Mouse (Mus musculus) liver, embryonic 11.5 days (tissue): Measurements from ENCODE around the gene Chit1. TPM values are rescaled to one million over a fixed set of nuclear protein-coding genes. Genes with fewer than 3 reads are reported as not detected.

Source experiments
- ATAC-seq: fragments of 200-750 bp; cut with Nextera tagmentation; replicated peaks from 2 replicates; pipeline ENCODE4 v1.8.0; 2017; ENCODE audit warnings: moderate number of reproducible peaks, mild to moderate bottlenecking, moderate TSS enrichment, moderate library complexity; ENCODE audit not compliant: low FRiP score
- DNase-seq: peaks from one replicate; pipeline ENCODE4 v3.0.0-alpha.2; 2017; ENCODE audit warnings: low spot score
- H3K27ac ChIP-seq: fragments of 300-500 bp; sonication (generic); 2 replicates; pipeline ENCODE4 v1.5.1; 2014; ENCODE audit warnings: mild to moderate bottlenecking, low read depth, low read length, control low read depth
- H3K27me3 ChIP-seq: fragments of 300-500 bp; sonication (generic); replicated peaks from 2 replicates; pipeline ENCODE4 v1.6.1; 2014; ENCODE audit warnings: low read length, mixed read lengths; ENCODE audit not compliant: control insufficient read depth, insufficient read depth
- H3K36me3 ChIP-seq: fragments of 300-500 bp; sonication (generic); 2 replicates; pipeline ENCODE4 v1.6.1; 2014; ENCODE audit warnings: mild to moderate bottlenecking, low read length, moderate library complexity, mixed read lengths; ENCODE audit not compliant: control insufficient read depth, insufficient read depth
- H3K4me1 ChIP-seq: fragments of 300-500 bp; sonication (generic); replicated peaks from 2 replicates; pipeline ENCODE4 v1.6.1; 2014; ENCODE audit warnings: low read length, mixed read lengths; ENCODE audit not compliant: control insufficient read depth, insufficient read depth
- H3K4me2 ChIP-seq: fragments of 300-500 bp; sonication (generic); 2 replicates; pipeline ENCODE4 v1.6.1; 2014; ENCODE audit warnings: mild to moderate bottlenecking, control low read depth, moderate library complexity
- H3K4me3 ChIP-seq: fragments of 300-500 bp; sonication (generic); 2 replicates; pipeline ENCODE4 v1.5.1; 2014; ENCODE audit warnings: low read depth, low read length, control low read depth
- H3K9ac ChIP-seq: fragments of 300-500 bp; sonication (generic); 2 replicates; pipeline ENCODE4 v1.6.1; 2014; ENCODE audit warnings: low read depth, low read length, control low read depth
- H3K9me3 ChIP-seq: fragments of 300-500 bp; sonication (generic); 2 replicates; pipeline ENCODE4 v1.6.1; 2016; ENCODE audit warnings: low read length, inconsistent platforms, mixed read lengths; ENCODE audit not compliant: control insufficient read depth
- WGBS: fragments of 180-500 bp; shearing (Covaris S2); extraction: QIAGEN DNeasy Blood & Tissue Kit; methylation state at CpG from one replicate; pipeline ENCODE4 v1.1.7; 2014; 5-methylcytosine and 5-hydroxymethylcytosine counted together
- polyA plus RNA-seq: library from polyadenylated mRNA; unstranded; fragments of >200 nt; fragmentation: Nextera tagmentation; extraction: Ambion mirVana; gene quantifications from 2 replicates; pipeline ENCODE4 v1.2.1, GENCODE M21; 2014

Chit1 gene
- polyA plus RNA-seq, 1 experiment from 2014 or later, result not detected

DNA sequence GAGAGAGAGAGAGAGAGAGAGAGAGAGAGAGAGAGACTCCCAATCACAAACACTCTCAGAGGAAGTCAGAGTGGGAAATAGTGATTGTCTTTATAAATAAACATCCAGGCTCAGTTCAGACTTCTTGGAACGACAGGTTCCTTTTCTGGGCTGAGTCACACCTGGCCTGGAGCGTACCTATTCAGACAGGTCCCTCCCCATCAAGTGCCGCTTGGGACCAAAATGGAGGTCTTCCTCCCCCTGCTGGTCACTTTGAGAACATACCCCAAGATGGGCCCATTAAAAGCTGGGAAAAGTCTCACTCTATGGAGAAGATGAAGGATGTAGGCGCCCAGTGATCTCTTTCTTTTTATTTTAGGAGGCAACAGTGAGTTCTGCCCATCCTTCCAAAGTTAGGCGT is 4.3 kb upstream of the Chit1 start:
- WGBS, result 5% methylated on average over 5 of the region's 5 CpGs
- H3K36me3 ChIP-seq, result no peaks in the 10 kb centered on the region
- H3K27me3 ChIP-seq, result peaks cover 7% of the 10 kb centered on the region
- H3K27ac ChIP-seq, result no peak overlapping the region
- ATAC-seq, result no peak
- no peak for DNase-seq
- H3K4me1 ChIP-seq, result peaks cover 4% of the 10 kb centered on the region
- no peak overlapping the region for H3K4me2 ChIP-seq
- no peaks in the 10 kb centered on the region for H3K9me3 ChIP-seq
- H3K4me3 ChIP-seq, result no peak overlapping the region
- H3K9ac ChIP-seq, result no peak overlapping the region

DNA sequence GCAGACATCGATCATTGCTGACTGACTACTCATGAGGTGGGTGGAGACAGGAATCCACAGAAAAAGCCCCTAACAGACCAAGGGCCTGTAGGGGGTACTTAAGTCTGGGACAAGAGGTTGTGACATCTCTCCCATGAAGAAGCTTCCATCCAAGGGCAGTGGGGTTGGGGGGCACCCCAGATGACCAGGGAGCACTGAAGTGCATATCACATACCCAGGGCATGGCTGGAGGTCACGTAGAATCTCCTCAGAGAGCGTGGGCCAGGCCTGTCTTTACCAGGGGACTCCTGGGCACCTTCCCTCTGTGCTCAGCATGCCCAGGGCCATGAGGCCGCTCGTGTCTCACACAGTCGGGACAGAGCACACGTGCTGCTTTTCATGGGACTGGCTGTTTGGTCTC is 3.3 kb upstream of the Chit1 start:
- 90% methylated on average over 7 of the region's 7 CpGs for WGBS
- Histone ChIP-seq H3K9ac (no peak overlapping the region), H3K4me3 (no peak overlapping the region), H3K36me3 (no peaks in the 10 kb centered on the region), H3K4me2 (no peak overlapping the region), H3K27ac (no peak overlapping the region), H3K27me3 (peaks cover 7% of the 10 kb centered on the region), H3K4me1 (peaks cover 4% of the 10 kb centered on the region), H3K9me3 (no peaks in the 10 kb centered on the region)
- no peak for DNase-seq
- no peak for ATAC-seq

DNA sequence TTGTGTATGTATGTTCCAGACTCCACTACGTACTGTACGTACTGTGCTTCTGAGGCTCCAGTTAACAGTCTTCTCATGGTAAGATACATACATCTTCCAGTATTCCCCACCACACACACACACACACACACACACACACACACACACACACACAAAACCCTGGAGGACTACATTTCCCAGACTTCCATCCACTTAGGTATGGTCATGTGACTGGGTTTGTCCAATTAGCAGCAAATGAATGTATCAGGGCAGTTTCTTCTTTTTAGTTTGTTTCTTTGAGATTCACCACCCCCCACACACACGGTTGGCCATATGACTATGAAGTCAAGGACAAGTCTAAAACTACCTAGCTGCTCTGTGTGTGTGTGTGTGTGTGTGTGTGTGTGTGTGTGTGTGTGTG is 1.0 kb upstream of the Chit1 start:
- ATAC-seq, result peak; percentile 67; the same call in 1 of the 2 replicates
- DNase-seq, result no peak
- no peaks in the 10 kb centered on the region for H3K36me3 ChIP-seq
- H3K27ac ChIP-seq, result no peak overlapping the region
- peaks cover 4% of the 10 kb centered on the region for H3K4me1 ChIP-seq
- 86% methylated on average over 3 of the region's 3 CpGs for WGBS
- no peaks in the 10 kb centered on the region for H3K9me3 ChIP-seq
- peaks cover 5% of the 10 kb centered on the region for H3K27me3 ChIP-seq
- H3K4me2 ChIP-seq, result peak overlapping the region; percentile 35
- no peak overlapping the region for H3K9ac ChIP-seq
- no peak overlapping the region for H3K4me3 ChIP-seq

DNA sequence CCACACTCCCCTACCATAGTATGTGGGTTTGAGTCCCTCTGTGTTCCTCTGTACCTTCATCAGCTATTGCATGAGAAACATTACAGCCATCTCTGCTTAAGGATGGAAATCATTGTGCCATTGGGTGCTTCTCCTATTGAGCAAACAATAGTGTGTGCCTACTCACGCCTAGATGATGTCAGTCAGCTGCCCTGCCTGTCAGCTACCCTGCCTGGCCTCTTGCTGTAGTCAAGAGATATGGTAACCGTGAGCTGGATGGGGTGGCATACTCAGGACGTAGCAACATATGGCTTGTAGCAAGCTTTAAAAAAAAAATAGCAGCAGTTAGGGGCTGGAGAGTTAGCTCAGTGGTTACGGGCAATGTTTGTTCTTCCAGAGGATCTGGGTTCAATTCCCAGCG is 593 bp upstream of the Chit1 start:
- 0 out of 2 replicates have a peak overlapping the region, but pooled peaks have one; percentile 14 for H3K9ac ChIP-seq
- peak overlapping the region; percentile 35 for H3K4me2 ChIP-seq
- H3K27ac ChIP-seq, result peak overlapping the region; percentile 68
- ATAC-seq, result peak; percentile 95
- no peak overlapping the region for H3K4me3 ChIP-seq
- DNase-seq, result no peak
- H3K4me1 ChIP-seq, result peaks cover 4% of the 10 kb centered on the region
- peaks cover 3% of the 10 kb centered on the region for H3K27me3 ChIP-seq
- 62% methylated on average over 5 of the region's 5 CpGs for WGBS
- H3K9me3 ChIP-seq, result no peaks in the 10 kb centered on the region
- no peaks in the 10 kb centered on the region for H3K36me3 ChIP-seq

DNA sequence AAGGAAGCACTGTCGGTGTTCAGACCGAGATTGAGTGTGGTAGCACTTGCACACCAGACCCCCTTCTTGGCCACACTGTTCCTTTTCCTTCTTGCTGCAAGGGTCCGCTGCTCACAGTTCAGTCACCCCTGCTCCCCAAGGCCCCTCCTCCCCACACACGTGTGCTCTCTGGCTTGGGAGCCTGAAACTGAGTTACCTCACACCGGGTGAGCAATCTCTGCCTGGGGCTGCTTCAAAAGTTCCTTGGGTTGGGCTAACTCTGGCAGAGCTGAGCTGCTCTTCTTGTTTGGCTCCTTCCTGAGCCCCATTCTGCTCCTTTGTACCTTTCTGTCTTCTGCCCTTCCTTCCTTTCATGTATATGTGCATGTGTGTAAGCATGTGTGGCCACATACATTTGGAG is 2.5 kb downstream of the Chit1 start:
- H3K9ac ChIP-seq, result no peak overlapping the region
- H3K4me3 ChIP-seq, result no peak overlapping the region
- ATAC-seq (no peak), DNase-seq (no peak)
- H3K27ac ChIP-seq, result no peak overlapping the region
- no peak overlapping the region for H3K4me2 ChIP-seq
- H3K4me1 ChIP-seq, result peaks cover 4% of the 10 kb centered on the region
- H3K36me3 ChIP-seq, result no peaks in the 10 kb centered on the region
- no peaks in the 10 kb centered on the region for H3K27me3 ChIP-seq
- H3K9me3 ChIP-seq, result no peaks in the 10 kb centered on the region
- 72% methylated on average over 5 of the region's 5 CpGs for WGBS

DNA sequence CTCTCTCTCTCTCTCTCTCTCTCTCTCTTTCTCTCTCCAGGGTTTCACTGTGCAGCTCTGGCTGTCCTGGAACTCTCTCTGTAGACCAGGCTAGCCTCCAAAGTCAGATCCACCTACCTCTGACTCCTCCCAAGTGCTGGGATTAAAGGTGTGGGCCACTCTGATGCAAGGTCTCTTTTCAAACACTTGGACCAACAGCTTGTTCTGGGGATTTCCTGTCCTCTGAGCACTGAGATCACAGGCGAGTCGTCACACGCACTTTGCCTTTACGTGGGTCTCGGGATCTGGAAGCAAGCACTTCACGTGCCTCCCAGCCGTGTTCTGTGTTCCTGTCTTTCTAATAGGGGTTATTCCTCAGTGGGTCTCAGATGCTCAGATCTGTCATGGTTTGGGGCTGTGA is 3.0 kb downstream of the Chit1 start:
- no peaks in the 10 kb centered on the region for H3K36me3 ChIP-seq
- H3K27ac ChIP-seq, result no peak overlapping the region
- no peak overlapping the region for H3K9ac ChIP-seq
- 83% methylated on average over 7 of the region's 7 CpGs for WGBS
- no peaks in the 10 kb centered on the region for H3K27me3 ChIP-seq
- H3K9me3 ChIP-seq, result no peaks in the 10 kb centered on the region
- no peak for ATAC-seq
- peaks cover 4% of the 10 kb centered on the region for H3K4me1 ChIP-seq
- DNase-seq, result no peak
- no peak overlapping the region for H3K4me3 ChIP-seq
- H3K4me2 ChIP-seq, result no peak overlapping the region

DNA sequence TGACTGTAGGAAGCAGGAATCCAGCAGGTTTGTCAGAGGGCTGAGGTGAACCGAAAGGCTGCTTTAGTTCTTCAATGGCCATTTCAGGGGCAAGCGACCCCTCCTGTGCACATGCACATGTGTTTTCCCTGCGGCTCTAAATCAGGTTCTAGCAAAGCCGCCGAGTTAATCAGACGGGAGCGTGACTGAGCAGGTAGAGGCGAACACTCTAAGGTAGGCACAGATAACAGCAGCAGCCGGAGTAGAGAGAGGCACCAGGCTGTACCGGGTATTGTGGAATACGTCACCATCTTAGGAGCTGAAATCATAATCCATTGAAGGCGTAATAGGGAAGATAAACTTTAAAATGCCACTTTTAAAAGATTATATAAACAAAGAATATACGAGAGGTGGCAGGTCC is 3.7 kb downstream of the Chit1 start:
- no peak for ATAC-seq
- H3K9me3 ChIP-seq, result no peaks in the 10 kb centered on the region
- WGBS, result 81% methylated on average over 13 of the region's 13 CpGs

DNA sequence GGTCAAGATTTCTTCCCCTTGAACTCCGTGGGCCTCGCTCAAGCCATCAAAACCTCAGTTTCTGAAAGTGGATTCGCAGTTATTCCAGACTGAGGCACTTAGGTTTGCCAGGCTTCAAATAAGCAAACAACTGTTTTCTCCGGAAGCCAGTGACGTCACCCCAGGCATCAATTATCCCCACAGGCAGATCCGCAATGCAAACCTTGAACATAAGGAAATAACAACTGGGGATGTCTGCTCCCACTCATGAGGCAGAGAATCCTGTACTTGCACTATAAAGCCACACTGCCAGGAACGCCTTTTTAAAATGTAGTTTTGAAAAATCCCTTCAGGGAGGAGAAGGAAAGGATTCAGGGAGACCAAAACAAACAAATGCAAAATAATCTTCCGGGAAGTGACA is 4.4 kb downstream of the Chit1 start:
- no peak for DNase-seq
- Histone ChIP-seq H3K4me1 (peaks cover 2% of the 10 kb centered on the region), H3K36me3 (no peaks in the 10 kb centered on the region), H3K9ac (no peak overlapping the region), H3K27ac (no peak overlapping the region), H3K27me3 (no peaks in the 10 kb centered on the region), H3K4me2 (no peak overlapping the region), H3K9me3 (no peaks in the 10 kb centered on the region), H3K4me3 (no peak overlapping the region)
- ATAC-seq, result no peak
- 71% methylated on average over 8 of the region's 8 CpGs for WGBS

More for the DNA sequence above, 3.7 kb downstream of the Chit1 start:
- Histone ChIP-seq H3K27me3 (no peaks in the 10 kb centered on the region), H3K4me1 (peaks cover 4% of the 10 kb centered on the region), H3K9ac (no peak overlapping the region), H3K4me2 (no peak overlapping the region), H3K27ac (no peak overlapping the region), H3K36me3 (no peaks in the 10 kb centered on the region), H3K4me3 (no peak overlapping the region)
- no peak for DNase-seq

DNA sequence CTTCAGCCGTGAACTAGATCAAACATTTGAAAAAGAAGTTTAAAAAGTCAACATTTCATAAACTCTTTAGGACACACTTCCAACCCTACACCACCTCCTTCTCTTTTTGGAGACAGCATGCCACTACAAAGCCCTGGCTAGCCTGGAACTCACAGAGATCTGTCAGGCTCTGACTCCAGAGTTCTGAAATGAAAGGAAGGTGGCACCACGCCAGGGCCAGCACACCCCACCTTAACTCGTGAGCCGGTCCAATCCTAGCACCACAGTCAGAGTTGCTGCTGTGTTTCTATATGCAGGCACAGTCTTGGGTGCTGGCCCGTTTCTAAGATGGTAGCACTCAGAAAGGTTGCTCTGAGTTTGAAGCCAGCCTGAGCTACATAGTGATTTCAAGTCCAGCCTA is 6.1 kb downstream of the Chit1 start:
- no peak for DNase-seq
- H3K9me3 ChIP-seq, result no peaks in the 10 kb centered on the region
- ATAC-seq, result no peak
- no peak overlapping the region for H3K27ac ChIP-seq
- H3K4me1 ChIP-seq, result no peaks in the 10 kb centered on the region
- no peak overlapping the region for H3K4me2 ChIP-seq
- no peak overlapping the region for H3K9ac ChIP-seq
- H3K36me3 ChIP-seq, result no peaks in the 10 kb centered on the region
- H3K4me3 ChIP-seq, result no peak overlapping the region
- 83% methylated on average over 5 of the region's 5 CpGs for WGBS
- H3K27me3 ChIP-seq, result no peaks in the 10 kb centered on the region
